Mouse (Mus musculus) cerebellum, adult 2 months (tissue): ENCODE measurements at regions not wholly inside any gene's neighbourhood (a gene's known extent, or its start where the extent isn't known, plus 50 kb on each side); places are given as distances from the start of the nearest gene placed in this dataset.

Experiments used
- CTCF ChIP-seq: fragments of 200-500 bp; IDR thresholded peaks from 2 replicates; pipeline ENCODE4 v1.5.1; 2011; ENCODE audit warnings: low read depth, mild to moderate bottlenecking, control low read depth, low read length, moderate library complexity, borderline replicate concordance; ENCODE audit not compliant: insufficient read depth
- POLR2A ChIP-seq: fragments of 200-500 bp; IDR thresholded peaks from 2 replicates; pipeline ENCODE4 v1.6.1; 2011; ENCODE audit warnings: low read length, control low read depth, borderline replicate concordance; ENCODE audit not compliant: insufficient read depth

- TF ChIP-seq CTCF (no peak), POLR2A (no peak)
Measured at GRCm38 (mm10) chr3:140707591-140708131, 504.5 kb downstream of the Pdha2 start.
